Mouse (Mus musculus): ENCODE measurements around the gene Stk24. TPM values are rescaled to one million over a fixed set of nuclear protein-coding genes. Genes with fewer than 3 reads are reported as not detected.
A peak's percentile ranks its signal among the peaks of the same experiment; 100 is the strongest.

The Stk24 gene
- polyA plus RNA-seq, 1 experiment from 2014 or later, result 34.0 TPM

DNA sequence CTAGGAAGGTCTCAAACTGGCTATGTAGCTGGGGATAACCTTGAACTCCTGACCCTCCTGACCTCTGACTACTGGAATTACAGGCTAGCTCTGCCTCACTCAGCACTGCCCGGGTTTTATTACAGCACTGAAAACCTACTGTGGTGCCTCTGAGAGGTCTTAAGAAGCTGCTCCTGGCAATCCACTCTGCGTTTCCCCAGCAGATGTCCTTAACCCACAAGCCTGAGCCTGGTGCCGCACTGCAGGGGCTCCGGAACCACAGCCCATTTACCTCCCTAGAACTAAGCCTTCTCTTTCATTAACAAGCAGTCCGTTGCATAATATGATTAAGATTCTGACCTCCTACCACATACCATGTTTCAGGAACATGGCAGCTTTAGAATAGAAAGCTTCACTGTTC is 63.7 kb downstream of the Stk24 start:
- H3K9me3 ChIP-seq (ENCODE audit: control insufficient read depth, low read length), result no peaks in the 10 kb centered on the region
- H3K4me2 ChIP-seq (replicated peaks; ENCODE audit: low read depth), result no peak overlapping the region
- no peak overlapping the region for H3K27ac ChIP-seq (replicated peaks)
- TF ChIP-seq CTCF (IDR thresholded peaks at IDR 0.05; ENCODE audit: low read depth) (no peak), EP300 (optimal IDR thresholded peaks at IDR 0.05) (no peak)
- no peak overlapping the region for H3K4me3 ChIP-seq (ENCODE audit: low read depth, low read length)
- WGBS, result 67% methylated on average over 5 of the region's 5 CpGs
- H3K36me3 ChIP-seq (ENCODE audit: control insufficient read depth, insufficient read depth, low read length), result peaks cover 2% of the 10 kb centered on the region; the same call in 1 of the 2 replicates
- H3K27me3 ChIP-seq (ENCODE audit: control insufficient read depth, insufficient read depth, low read length), result no peaks in the 10 kb centered on the region
- peaks cover 7% of the 10 kb centered on the region for H3K4me1 ChIP-seq (replicated peaks; ENCODE audit: control insufficient read depth, insufficient read depth)
- no peak overlapping the region for H3K9ac ChIP-seq (ENCODE audit: low read length)
- DNase-seq (ENCODE audit: low spot score) (no peak), ATAC-seq (ENCODE audit: low FRiP score, low TSS enrichment) (no peak)

DNA sequence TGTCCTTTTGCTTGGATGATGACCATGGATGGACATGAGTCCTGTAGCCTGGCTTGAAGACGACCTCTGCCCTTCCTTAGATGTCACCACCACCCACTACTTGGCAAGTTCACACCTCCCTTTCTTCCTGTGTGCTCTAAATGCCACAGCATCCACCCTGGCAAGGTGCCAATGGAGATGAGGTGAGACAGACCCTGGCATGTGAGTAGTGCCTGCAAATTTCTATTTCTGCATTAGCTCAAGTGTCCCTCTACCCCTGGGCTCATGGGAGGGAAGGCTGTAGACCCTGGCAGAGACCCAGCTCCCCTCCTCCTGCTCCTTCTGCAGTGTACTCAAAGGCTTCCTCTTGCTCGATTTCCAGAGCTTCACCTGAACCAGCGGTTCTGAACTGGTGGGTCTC is 64.9 kb downstream of the Stk24 start:
- TF ChIP-seq CTCF (IDR thresholded peaks at IDR 0.05; ENCODE audit: low read depth) (no peak), EP300 (optimal IDR thresholded peaks at IDR 0.05) (no peak)
- no peak for ATAC-seq (ENCODE audit: low FRiP score, low TSS enrichment)
- H3K36me3 ChIP-seq (ENCODE audit: control insufficient read depth, insufficient read depth, low read length), result peaks cover 2% of the 10 kb centered on the region; the same call in 1 of the 2 replicates
- DNase-seq (ENCODE audit: low spot score), result no peak
- H3K4me2 ChIP-seq (replicated peaks; ENCODE audit: low read depth), result no peak overlapping the region
- H3K4me3 ChIP-seq (ENCODE audit: low read depth, low read length), result no peak overlapping the region
- H3K27me3 ChIP-seq (ENCODE audit: control insufficient read depth, insufficient read depth, low read length), result no peaks in the 10 kb centered on the region
- H3K27ac ChIP-seq (replicated peaks), result no peak overlapping the region
- no peak overlapping the region for H3K9ac ChIP-seq (ENCODE audit: low read length)
- peaks cover 7% of the 10 kb centered on the region for H3K4me1 ChIP-seq (replicated peaks; ENCODE audit: control insufficient read depth, insufficient read depth)
- no peaks in the 10 kb centered on the region for H3K9me3 ChIP-seq (ENCODE audit: control insufficient read depth, low read length)
- 66% methylated on average over 3 of the region's 3 CpGs for WGBS

- Histone ChIP-seq H3K4me1 (replicated peaks; ENCODE audit: control insufficient read depth, insufficient read depth) (peaks cover 7% of the 10 kb centered on the region), H3K36me3 (ENCODE audit: control insufficient read depth, insufficient read depth, low read length) (peaks cover 2% of the 10 kb centered on the region; the same call in 1 of the 2 replicates), H3K4me2 (replicated peaks; ENCODE audit: low read depth) (no peak overlapping the region), H3K9ac (ENCODE audit: low read length) (no peak overlapping the region), H3K4me3 (ENCODE audit: low read depth, low read length) (no peak overlapping the region), H3K27me3 (ENCODE audit: control insufficient read depth, insufficient read depth, low read length) (no peaks in the 10 kb centered on the region), H3K9me3 (ENCODE audit: control insufficient read depth, low read length) (no peaks in the 10 kb centered on the region), H3K27ac (replicated peaks) (no peak overlapping the region)
- DNase-seq (ENCODE audit: low spot score) (no peak), ATAC-seq (ENCODE audit: low FRiP score, low TSS enrichment) (no peak)
- TF ChIP-seq EP300 (optimal IDR thresholded peaks at IDR 0.05) (no peak), CTCF (IDR thresholded peaks at IDR 0.05; ENCODE audit: low read depth) (no peak)
- WGBS, result 82% methylated on average over 10 of the region's 10 CpGs
These were observed 66.5 kb downstream of the Stk24 start for GRCm38 (mm10) chr14:121313283-121313682.

GRCm38 (mm10) chr14:121311083-121311482 is 68.7 kb downstream of the Stk24 start:
- H3K4me2 ChIP-seq (replicated peaks; ENCODE audit: low read depth), result no peak overlapping the region
- no peaks in the 10 kb centered on the region; the same call in 1 of the 2 replicates for H3K36me3 ChIP-seq (ENCODE audit: control insufficient read depth, insufficient read depth, low read length)
- no peaks in the 10 kb centered on the region for H3K9me3 ChIP-seq (ENCODE audit: control insufficient read depth, low read length)
- H3K4me1 ChIP-seq (replicated peaks; ENCODE audit: control insufficient read depth, insufficient read depth), result peaks cover 3% of the 10 kb centered on the region
- H3K27ac ChIP-seq (replicated peaks), result 0 out of 2 replicates have a peak overlapping the region, but pooled peaks have one; percentile 13
- no peak overlapping the region for H3K9ac ChIP-seq (ENCODE audit: low read length)
- WGBS, result 61% methylated on average over 2 of the region's 2 CpGs
- DNase-seq (ENCODE audit: low spot score), result no peak
- no peak for ATAC-seq (ENCODE audit: low FRiP score, low TSS enrichment)
- no peak overlapping the region for H3K4me3 ChIP-seq (ENCODE audit: low read depth, low read length)
- TF ChIP-seq CTCF (IDR thresholded peaks at IDR 0.05; ENCODE audit: low read depth) (no peak), EP300 (optimal IDR thresholded peaks at IDR 0.05) (no peak)
- no peaks in the 10 kb centered on the region for H3K27me3 ChIP-seq (ENCODE audit: control insufficient read depth, insufficient read depth, low read length)

GRCm38 (mm10) chr14:121310325-121311080 is 69.3 kb downstream of the Stk24 start:
- Histone ChIP-seq H3K4me3 (ENCODE audit: low read depth, low read length) (no peak overlapping the region), H3K4me2 (replicated peaks; ENCODE audit: low read depth) (no peak overlapping the region), H3K9me3 (ENCODE audit: control insufficient read depth, low read length) (no peaks in the 10 kb centered on the region), H3K36me3 (ENCODE audit: control insufficient read depth, insufficient read depth, low read length) (no peaks in the 10 kb centered on the region; the same call in 1 of the 2 replicates), H3K27me3 (ENCODE audit: control insufficient read depth, insufficient read depth, low read length) (no peaks in the 10 kb centered on the region), H3K4me1 (replicated peaks; ENCODE audit: control insufficient read depth, insufficient read depth) (peaks cover 3% of the 10 kb centered on the region), H3K27ac (replicated peaks) (peak overlapping the region; percentile 61), H3K9ac (ENCODE audit: low read length) (no peak overlapping the region)
- no peak for TF ChIP-seq CTCF (IDR thresholded peaks at IDR 0.05; ENCODE audit: low read depth)
- TF ChIP-seq EP300 (optimal IDR thresholded peaks at IDR 0.05), result no peak
- 70% methylated on average over 6 of the region's 6 CpGs for WGBS
- DNase-seq (ENCODE audit: low spot score), result peak; percentile 30
- peak; percentile 65 for ATAC-seq (ENCODE audit: low FRiP score, low TSS enrichment)

GRCm38 (mm10) chr14:121309909-121310308 is 69.9 kb downstream of the Stk24 start:
- Histone ChIP-seq H3K9me3 (ENCODE audit: control insufficient read depth, low read length) (no peaks in the 10 kb centered on the region), H3K36me3 (ENCODE audit: control insufficient read depth, insufficient read depth, low read length) (no peaks in the 10 kb centered on the region; the same call in 1 of the 2 replicates), H3K27ac (replicated peaks) (peak overlapping the region; percentile 61), H3K9ac (ENCODE audit: low read length) (no peak overlapping the region), H3K4me1 (replicated peaks; ENCODE audit: control insufficient read depth, insufficient read depth) (peaks cover 3% of the 10 kb centered on the region), H3K27me3 (ENCODE audit: control insufficient read depth, insufficient read depth, low read length) (no peaks in the 10 kb centered on the region), H3K4me2 (replicated peaks; ENCODE audit: low read depth) (no peak overlapping the region), H3K4me3 (ENCODE audit: low read depth, low read length) (no peak overlapping the region)
- ATAC-seq (ENCODE audit: low FRiP score, low TSS enrichment) (peak; percentile 61), DNase-seq (ENCODE audit: low spot score) (peak; percentile 45)
- TF ChIP-seq EP300 (optimal IDR thresholded peaks at IDR 0.05) (no peak), CTCF (IDR thresholded peaks at IDR 0.05; ENCODE audit: low read depth) (no peak)
- 47% methylated on average over 3 of the region's 3 CpGs for WGBS

Data from stomach, postnatal 0 days (tissue).